Mouse (Mus musculus) erythroblast, embryonic 14.5 days (primary cell): ENCODE measurements around the gene Akr1c18.

ENCODE experiments used
- GATA1 ChIP-seq: IDR thresholded peaks from 2 replicates; pipeline ENCODE4 v1.6.1; 2012; ENCODE audit warnings: low read length, inconsistent platforms, mixed read lengths
- TAL1 ChIP-seq: IDR thresholded peaks from 3 replicates; pipeline ENCODE4 v1.6.1; 2012; ENCODE audit warnings: low read length, inconsistent platforms, mixed read lengths

- no peak for TF ChIP-seq GATA1
- TF ChIP-seq TAL1, result no peak
These were observed 27.3 kb downstream of the Akr1c18 start for GRCm38 (mm10) chr13:4123146-4123545.
